Mouse (Mus musculus) adrenal gland, adult (tissue): Measurements from ENCODE around the gene Srrm2.

ENCODE experiments used
- DNase-seq, 2 experiments: peaks; one replicate each; pipeline ENCODE4 v3.0.0; 2022 to 2023; ENCODE audit warnings: low spot score in 1 of 2; ENCODE audit not compliant: inconsistent age in 2 of 2

Srrm2 gene

GRCm38 (mm10) chr17:23790269-23791078 lies at the start of gene Srrm2:
TSS of gene Srrm2 (plus strand) at chr17:23790532.
- peak; percentile 72 to 92 for DNase-seq

GRCm38 (mm10) chr17:23740598-23741021 lies 49.7 kb upstream of the Srrm2 start, which contains the start of gene Paqr4:
TSS of gene Paqr4 (minus strand) at chr17:23740867.
- DNase-seq, result no peak

- DNase-seq, result no peak
Measured at GRCm38 (mm10) chr17:23741359-23742209, 48.7 kb upstream of the Srrm2 start.

- DNase-seq, result no peak
Measured at GRCm38 (mm10) chr17:23742210-23742793, 48.0 kb upstream of the Srrm2 start.

GRCm38 (mm10) chr17:23742941-23743340 lies 47.4 kb upstream of the Srrm2 start:
- no peak for DNase-seq

- no peak for DNase-seq
Measured at GRCm38 (mm10) chr17:23744076-23744475, 46.3 kb upstream of the Srrm2 start.

GRCm38 (mm10) chr17:23744651-23745050 lies 45.7 kb upstream of the Srrm2 start:
- DNase-seq, result no peak

- no peak for DNase-seq
Measured at GRCm38 (mm10) chr17:23745301-23746251, 44.8 kb upstream of the Srrm2 start, which contains the start of gene Kremen2. TSS of gene Kremen2 (minus strand) at chr17:23745833.

- DNase-seq, result no peak
Measured at GRCm38 (mm10) chr17:23746311-23746710, 44.0 kb upstream of the Srrm2 start.

- DNase-seq, result no peak
Measured at GRCm38 (mm10) chr17:23746767-23747166, 43.6 kb upstream of the Srrm2 start.

GRCm38 (mm10) chr17:23747471-23747870 lies 42.9 kb upstream of the Srrm2 start:
- no peak for DNase-seq

GRCm38 (mm10) chr17:23748026-23748425 lies 42.3 kb upstream of the Srrm2 start:
- DNase-seq, result no peak

GRCm38 (mm10) chr17:23748631-23749391 lies 41.5 kb upstream of the Srrm2 start:
- peak; percentile 80 to 96 for DNase-seq

GRCm38 (mm10) chr17:23749400-23750191 lies 40.7 kb upstream of the Srrm2 start:
- no peak for DNase-seq

GRCm38 (mm10) chr17:23755689-23756088 lies 34.6 kb upstream of the Srrm2 start:
- DNase-seq, result no peak

GRCm38 (mm10) chr17:23757581-23757980 lies 32.8 kb upstream of the Srrm2 start:
- no peak for DNase-seq

- no peak for DNase-seq
Measured at GRCm38 (mm10) chr17:23758801-23759200, 31.5 kb upstream of the Srrm2 start.

GRCm38 (mm10) chr17:23760231-23760630 lies 30.1 kb upstream of the Srrm2 start:
- DNase-seq, result no peak

- DNase-seq, result no peak
Measured at GRCm38 (mm10) chr17:23761155-23761554, 29.2 kb upstream of the Srrm2 start.
